Mouse (Mus musculus) olfactory bulb, adult 2 months (tissue): ENCODE results near the gene Ppme1.

ENCODE experiments used
- CTCF ChIP-seq: fragments of 200-500 bp; IDR thresholded peaks from 2 replicates; pipeline ENCODE4 v1.5.1; 2012; ENCODE audit warnings: low read depth, mild to moderate bottlenecking, low read length, moderate library complexity; ENCODE audit not compliant: insufficient read depth
- POLR2A ChIP-seq: fragments of 200-500 bp; IDR thresholded peaks from 2 replicates; pipeline ENCODE4 v1.6.1; 2012; ENCODE audit warnings: mild to moderate bottlenecking, low read depth, low read length, moderate library complexity; ENCODE audit not compliant: insufficient read depth

- TF ChIP-seq CTCF (no peak), POLR2A (no peak)
These were observed 70.7 kb downstream of the Ppme1 start for GRCm38 (mm10) chr7:100301390-100301789.
